Mouse (Mus musculus) T-helper 17 cell (primary cell): ENCODE results near the gene Smarcd2.

Source experiments
- in situ Hi-C, 2 experiments: fragments of 300-600 bp; cut with MboI, MseI; formaldehyde crosslinking; loops; 1 replicate in 1 of 2; 2 replicates in 1 of 2; pipeline ENCODE4 v1.15.1; 2025; ENCODE audit warnings: high pct_unique_total_duplicates in 2 of 2

Smarcd2 gene

DNA sequence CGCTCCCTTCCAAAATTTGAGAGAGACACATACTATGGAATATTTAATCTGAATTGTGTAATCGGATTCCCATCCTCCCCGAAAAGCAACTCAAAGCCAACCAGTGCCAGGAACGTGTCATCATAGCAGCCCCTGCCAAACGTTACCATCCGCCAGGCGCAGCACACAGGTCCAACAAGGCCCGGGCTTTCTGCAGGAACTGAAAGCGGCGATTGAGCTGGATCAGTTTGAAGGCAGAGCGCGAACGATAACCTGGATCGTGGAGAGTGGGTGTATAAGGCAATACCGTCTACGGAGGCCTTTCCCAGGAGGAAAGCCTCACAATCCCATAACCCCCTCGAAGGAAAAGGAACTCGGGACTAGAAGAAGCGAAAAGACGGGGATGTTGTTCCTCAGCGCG is 17.6 kb downstream of the Smarcd2 start:
- in situ Hi-C loops = loop anchor here in 1 of 2 experiments (25.0 kb wide), 1 partner anchor 1718 kb away; no protein-coding TSS in a partner anchor

DNA sequence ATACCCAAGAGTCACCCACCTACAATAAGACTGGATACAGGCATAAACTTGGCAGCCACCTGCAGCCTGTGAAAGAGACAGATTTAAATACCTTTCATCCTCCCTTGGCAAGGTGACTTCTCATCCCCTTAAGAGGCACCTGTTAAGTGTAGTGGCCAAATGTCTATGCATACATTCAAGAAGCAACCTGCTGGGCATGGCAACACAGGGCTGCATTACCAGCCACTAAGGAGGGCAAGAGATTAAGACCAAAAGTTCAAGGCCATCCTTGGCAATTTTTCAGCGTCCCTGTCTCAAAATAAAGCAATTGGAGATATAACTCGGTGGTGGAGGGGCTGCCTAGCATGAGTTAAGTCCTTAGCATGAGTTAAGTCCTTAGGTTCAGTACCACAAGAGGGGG is 18.0 kb downstream of the Smarcd2 start:
- in situ Hi-C loops = loop anchor here in 1 of 2 experiments (25.0 kb wide), 1 partner anchor 1717 kb away; no protein-coding TSS in a partner anchor

DNA sequence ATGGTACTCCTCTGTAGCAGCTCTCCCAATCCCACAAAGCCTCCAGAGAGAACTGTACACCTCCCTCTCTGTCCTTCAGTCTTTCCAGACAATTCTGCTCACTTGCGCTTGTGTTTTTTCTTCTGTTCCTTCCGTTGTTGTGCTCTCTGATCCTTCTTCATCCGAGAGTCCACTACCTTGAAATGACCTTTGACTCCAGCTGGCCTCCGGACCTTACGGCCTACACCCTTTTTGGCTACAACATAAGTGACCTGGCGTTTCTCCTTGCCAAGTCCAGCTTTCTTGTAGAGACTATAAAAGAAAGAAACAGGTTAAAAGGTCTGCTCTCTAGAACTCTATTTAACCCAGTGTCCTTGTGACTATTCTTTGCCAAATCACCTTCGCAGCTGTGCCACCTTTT is 23.4 kb downstream of the Smarcd2 start:
- in situ Hi-C loops = loop anchor here in 1 of 2 experiments (25.0 kb wide), 1 partner anchor 1737 kb away; no protein-coding TSS in a partner anchor

DNA sequence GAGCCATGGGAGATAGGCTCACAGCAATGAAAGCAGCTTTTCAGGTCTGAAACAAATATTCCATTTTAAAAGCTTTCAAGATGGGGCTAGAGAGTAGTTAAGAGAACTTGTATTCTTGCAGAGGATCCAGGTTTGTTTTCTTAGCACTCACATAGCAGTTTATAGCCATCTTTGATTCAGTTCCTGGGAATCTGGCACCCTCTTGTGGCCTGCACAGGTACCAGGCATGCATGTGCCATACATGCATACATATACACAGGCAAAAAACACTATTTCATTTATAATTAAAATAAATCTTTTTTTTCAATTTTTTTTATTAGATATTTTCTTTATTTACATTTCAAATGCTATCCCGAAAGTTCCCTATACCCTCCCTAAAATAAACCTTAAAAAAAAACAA is 25.9 kb downstream of the Smarcd2 start:
- in situ Hi-C loops = loop anchor here in 1 of 2 experiments (25.0 kb wide), 1 partner anchor 1735 kb away; no protein-coding TSS in a partner anchor

DNA sequence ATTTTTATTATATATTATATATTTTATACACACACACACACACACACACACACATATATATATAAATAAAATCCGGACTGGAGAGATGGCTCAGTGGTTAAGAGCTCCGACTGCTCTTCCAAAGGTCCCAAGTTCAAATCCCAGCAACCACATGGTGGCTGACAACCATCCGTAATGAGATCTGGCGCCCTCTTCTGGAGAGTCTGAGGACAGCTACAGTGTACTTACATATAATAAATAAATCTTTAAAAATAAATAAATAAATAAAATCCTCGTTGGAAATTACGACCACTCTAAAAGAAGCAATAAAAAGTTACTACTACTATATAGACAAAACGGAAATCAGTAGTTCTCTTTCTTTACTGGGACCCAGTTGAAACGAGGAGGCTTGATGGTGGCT is 38.8 kb downstream of the Smarcd2 start:
- in situ Hi-C loops = loop anchor here in 1 of 2 experiments (25.0 kb wide), 1 partner anchor 1722 kb away; no protein-coding TSS in a partner anchor

DNA sequence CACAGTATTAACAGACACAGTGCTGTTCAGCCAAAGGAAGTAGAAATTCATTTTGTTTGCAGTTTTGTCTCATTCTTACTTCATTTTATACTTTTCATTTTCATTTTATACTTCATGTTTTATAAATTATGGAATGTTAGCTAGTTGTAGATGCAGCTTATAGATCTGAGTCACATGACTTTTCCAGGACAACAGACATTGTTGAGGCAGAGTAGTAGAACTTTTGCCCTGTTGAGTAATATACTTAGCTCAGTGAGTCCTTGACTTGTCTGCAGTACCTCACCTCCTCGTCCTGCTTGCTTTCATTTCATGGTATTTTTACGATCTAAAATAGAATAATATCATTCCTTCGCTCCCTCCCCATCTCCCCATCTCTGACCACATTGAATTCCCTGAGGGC is 52.2 kb downstream of the Smarcd2 start:
- in situ Hi-C loops = no loop called here

DNA sequence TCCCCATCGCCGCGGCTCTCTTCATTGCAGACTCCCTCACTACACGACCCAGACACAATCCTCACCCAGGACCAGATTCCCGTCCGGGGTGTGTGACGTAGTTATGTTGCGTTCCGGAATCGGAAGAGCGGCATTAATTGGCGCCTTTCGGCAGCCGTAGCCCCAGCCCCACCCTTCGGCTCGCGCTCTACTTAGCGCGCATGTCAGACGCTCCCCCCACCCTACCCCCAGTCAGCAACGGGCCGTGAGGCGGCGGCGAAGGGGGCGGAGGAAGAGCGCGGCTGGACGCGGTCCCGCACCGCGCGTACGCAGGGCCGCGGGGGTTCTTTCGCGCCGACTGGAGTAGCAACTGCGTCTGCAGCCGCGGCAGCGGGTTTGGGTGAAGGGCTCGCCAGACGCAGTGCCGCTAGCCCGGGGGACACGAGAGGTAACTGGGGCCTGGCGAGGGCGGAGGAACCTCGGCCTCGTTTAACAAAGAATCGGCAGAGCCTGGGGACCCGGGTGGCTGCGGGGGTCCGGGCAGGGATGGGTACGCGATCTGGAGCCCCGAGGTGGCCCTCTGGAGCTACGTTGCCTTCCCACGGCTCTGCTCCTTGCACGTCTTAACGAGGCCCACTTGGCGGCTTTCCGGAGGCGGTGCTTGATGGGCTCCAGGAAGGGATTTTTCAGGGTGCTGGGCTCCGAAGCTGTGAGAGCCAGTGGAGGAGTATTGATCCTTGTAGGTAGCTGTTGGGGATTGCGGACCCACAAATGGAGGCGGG is 55.9 kb downstream of the Smarcd2 start, which contains the start of gene Ddx42:
Gene Ddx42 (plus strand): TSS at position 197 of the 761 bp plus-strand sequence.
- in situ Hi-C loops = no loop called here

DNA sequence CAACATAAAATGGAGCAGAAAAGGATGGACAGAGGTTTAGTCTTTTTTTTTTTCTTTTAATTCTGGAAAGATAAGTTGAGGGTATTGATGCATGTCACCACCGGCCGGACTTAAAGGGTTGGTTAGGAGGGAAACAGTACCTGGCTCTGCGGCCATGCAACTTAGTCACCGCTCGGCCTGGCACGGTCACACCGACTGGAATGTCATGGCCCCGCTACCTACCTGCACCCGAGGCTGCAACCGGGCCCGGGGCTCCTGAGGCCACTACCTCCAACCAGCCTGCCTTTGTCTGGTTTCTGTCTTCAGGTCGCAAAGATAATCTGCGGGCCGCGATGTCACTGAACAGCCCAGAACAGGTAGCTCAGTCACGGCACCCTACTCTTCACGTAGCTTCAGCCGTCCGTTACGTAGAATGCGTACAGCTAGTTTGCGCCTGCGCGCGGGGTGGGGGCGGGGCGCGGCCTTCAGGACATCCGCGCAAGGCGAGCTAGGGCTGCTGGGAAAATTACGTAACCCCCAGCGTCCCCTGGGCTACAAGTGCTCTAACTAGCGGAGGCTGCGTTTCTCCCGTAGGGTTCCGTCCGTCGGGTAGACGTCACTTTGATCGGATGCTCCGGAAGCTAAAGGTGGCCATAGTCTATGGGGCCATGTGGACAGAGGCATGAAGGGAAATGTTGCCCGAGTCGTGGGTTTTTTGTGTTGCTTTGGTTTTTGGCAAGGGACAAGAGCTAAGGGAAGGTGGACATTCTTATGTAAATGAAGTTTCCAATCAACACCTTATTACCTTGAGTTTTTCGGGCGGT is 56.6 kb downstream of the Smarcd2 start, which contains the start of gene Ccdc47:
Gene Ccdc47 (minus strand): TSS at position 418 of the 803 bp plus-strand sequence.
- in situ Hi-C loops = no loop called here

DNA sequence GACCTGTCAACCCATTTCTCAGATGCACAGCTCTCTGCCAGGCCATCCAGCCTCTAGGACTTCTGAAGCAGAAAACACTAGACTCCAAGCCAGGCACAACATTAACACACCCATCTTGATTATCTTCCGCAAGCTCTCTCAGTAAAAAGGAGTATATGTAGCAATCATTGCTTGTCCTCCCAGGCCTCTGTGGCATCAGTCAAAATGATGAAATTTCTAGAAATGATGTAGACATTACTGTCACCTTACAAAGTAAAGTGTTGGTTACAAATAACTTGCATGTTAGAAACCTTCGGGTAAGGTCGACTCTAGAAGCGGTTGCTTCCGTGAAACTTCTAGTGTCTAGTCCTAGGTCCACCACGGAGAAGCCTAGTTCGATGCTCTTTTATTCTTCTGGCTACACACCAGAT is 57.3 kb downstream of the Smarcd2 start:
- in situ Hi-C loops = no loop called here

DNA sequence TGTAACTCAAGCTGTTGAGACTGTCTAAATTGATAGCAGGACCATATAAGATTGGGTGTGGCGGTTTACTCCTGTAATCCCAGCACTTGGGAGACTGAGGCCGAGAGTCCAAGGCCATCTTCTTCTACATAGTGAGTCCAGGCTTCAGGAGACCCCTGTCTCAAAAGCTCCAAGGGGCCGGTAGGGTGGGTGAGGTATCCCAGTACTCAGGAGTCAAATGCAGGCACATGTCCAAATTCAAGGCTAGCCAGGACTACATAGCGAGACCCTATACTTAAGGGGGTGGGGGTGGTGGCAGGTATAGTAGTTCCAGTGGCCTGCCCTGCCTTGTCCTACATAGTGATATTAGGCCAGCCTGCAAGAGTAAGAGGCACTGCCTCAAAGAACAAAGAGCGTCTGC is 57.9 kb downstream of the Smarcd2 start:
- in situ Hi-C loops = loop anchor here in 1 of 2 experiments (5.0 kb wide), 1 partner anchor 53 kb away; the partner anchor contains the start of genes Gm10840 and Limd2
